Mouse (Mus musculus): Measurements from ENCODE around the gene Arhgap5. TPM values are rescaled to one million over a fixed set of nuclear protein-coding genes. Genes with fewer than 3 reads are reported as not detected.

Arhgap5 gene
- total RNA-seq, 2 experiments from 2014 or later = 87.3 to 92.2 TPM

Other genes with a start within 250 kb of the Arhgap5 start
- gene Akap6, start 195.4 kb downstream of the Arhgap5 start, total RNA-seq (2021) = 1 to 10 TPM; 2.1 TPM

Data from adrenal gland, postnatal 36 days (tissue).